Mouse (Mus musculus) embryonic fibroblast, embryonic 13.5 days (primary cell): ENCODE data around the gene Slc9c1.

Experiments
- CTCF ChIP-seq: IDR thresholded peaks from 2 replicates; pipeline ENCODE4 v1.5.1; 2011; ENCODE audit warnings: mild to moderate bottlenecking, control low read depth, low read length, moderate library complexity, borderline replicate concordance; ENCODE audit not compliant: insufficient read depth
- POLR2A ChIP-seq: IDR thresholded peaks from 2 replicates; pipeline ENCODE4 v1.6.1; 2011; ENCODE audit warnings: low read depth, mild to moderate bottlenecking, control low read depth, low read length, moderate library complexity

DNA sequence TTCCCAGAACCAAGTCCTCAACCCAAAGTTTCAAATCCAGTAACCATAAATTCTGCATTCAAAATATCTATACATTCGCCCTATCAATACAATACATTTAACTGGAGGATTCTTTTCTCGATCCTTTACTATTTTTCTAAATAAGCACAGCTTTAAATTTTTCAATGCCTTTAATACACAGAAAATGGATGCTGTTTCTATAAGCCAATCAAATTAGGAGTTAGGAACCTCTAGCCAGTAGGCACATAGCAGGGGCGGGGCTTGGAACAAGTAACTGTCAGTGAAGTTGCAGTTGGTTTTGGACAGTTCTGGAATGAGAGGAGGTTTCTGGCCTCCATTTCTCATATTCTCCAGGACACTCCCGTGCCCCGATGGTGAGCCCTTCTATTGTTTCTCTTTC, at the start of gene Slc9c1:
- TF ChIP-seq POLR2A (no peak), CTCF (no peak)
